Mouse (Mus musculus) thymus, adult 2 months (tissue): ENCODE results near the gene Ptgfrn.

Experiments used
- CTCF ChIP-seq: fragments of 200-500 bp; IDR thresholded peaks from 2 replicates; pipeline ENCODE4 v1.5.1; 2012; ENCODE audit warnings: mild to moderate bottlenecking, control low read depth, low read length, moderate library complexity, borderline replicate concordance; ENCODE audit not compliant: control insufficient read depth, poor library complexity, insufficient read depth; ENCODE audit errors: extremely low read depth
- POLR2A ChIP-seq: fragments of 200-500 bp; IDR thresholded peaks from 2 replicates; pipeline ENCODE4 v1.6.1; 2012; ENCODE audit warnings: mild to moderate bottlenecking, low read length, control low read depth, moderate library complexity; ENCODE audit not compliant: control insufficient read depth, poor library complexity, insufficient read depth; ENCODE audit errors: extremely low read depth

- TF ChIP-seq POLR2A (no peak), CTCF (no peak)
These were observed 87.1 kb downstream of the Ptgfrn start for GRCm38 (mm10) chr3:101022967-101023366.
